Mouse (Mus musculus) forebrain, embryonic 14.5 days (tissue): Measurements from ENCODE around the gene Sprr2i. TPM values are rescaled to one million over a fixed set of nuclear protein-coding genes. Genes with fewer than 3 reads are reported as not detected.

Experiments used
- ATAC-seq: fragments of 200-750 bp; cut with Nextera tagmentation; 2 replicates; pipeline ENCODE4 v1.8.0; 2017; ENCODE audit warnings: mild to moderate bottlenecking, moderate library complexity
- DNase-seq: peaks from one replicate; pipeline ENCODE4 v3.0.0-alpha.2; 2015; ENCODE audit warnings: low spot score
- H3K27ac ChIP-seq: fragments of 300-500 bp; sonication (generic); 2 replicates; pipeline ENCODE4 v1.5.1; 2014; ENCODE audit warnings: low read depth, mild to moderate bottlenecking, control low read depth, low read length, moderate library complexity
- H3K27me3 ChIP-seq: fragments of 300-500 bp; sonication (generic); replicated peaks from 2 replicates; pipeline ENCODE4 v1.6.1; 2014; ENCODE audit warnings: low read length, control low read depth, mixed read lengths; ENCODE audit not compliant: control insufficient read depth, insufficient read depth
- H3K36me3 ChIP-seq: fragments of 300-500 bp; sonication (generic); 2 replicates; pipeline ENCODE4 v1.6.1; 2014; ENCODE audit warnings: low read length, control low read depth; ENCODE audit not compliant: control insufficient read depth, insufficient read depth
- H3K4me1 ChIP-seq: fragments of 300-500 bp; sonication (generic); 2 replicates; pipeline ENCODE4 v1.6.1; 2014; ENCODE audit warnings: antibody characterized with exemption, low read length, control low read depth; ENCODE audit not compliant: control insufficient read depth, insufficient read depth
- H3K4me2 ChIP-seq: fragments of 300-500 bp; sonication (generic); 2 replicates; pipeline ENCODE4 v1.6.1; 2014; ENCODE audit warnings: mild to moderate bottlenecking, control low read depth, low read length
- H3K4me3 ChIP-seq: fragments of 300-500 bp; sonication (generic); 2 replicates; pipeline ENCODE4 v1.5.1; 2014; ENCODE audit warnings: low read depth, low read length, control low read depth
- H3K9ac ChIP-seq: fragments of 300-500 bp; sonication (generic); 2 replicates; pipeline ENCODE4 v1.6.1; 2014; ENCODE audit warnings: mild to moderate bottlenecking, low read length, control low read depth, moderate library complexity
- H3K9me3 ChIP-seq: fragments of 300-500 bp; sonication (generic); replicated peaks from 2 replicates; pipeline ENCODE4 v1.6.1; 2016; ENCODE audit warnings: low read length, control low read depth, mixed read lengths; ENCODE audit not compliant: control insufficient read depth
- WGBS: fragments of 180-500 bp; shearing (Covaris S2); extraction: QIAGEN DNeasy Blood & Tissue Kit; methylation state at CpG from one replicate; pipeline ENCODE4 v1.1.7; 2014; 5-methylcytosine and 5-hydroxymethylcytosine counted together
- polyA plus RNA-seq: library from polyadenylated mRNA; unstranded; fragments of >200 nt; fragmentation: Nextera tagmentation; extraction: Ambion mirVana; gene quantifications from 2 replicates; pipeline ENCODE4 v1.2.1, GENCODE M21; 2014

Gene Sprr2i
- polyA plus RNA-seq, result not detected in 2 replicates

GRCm38 (mm10) chr3:92407691-92408090, at the start of gene Sprr2i:
TSS of gene Sprr2i (plus strand) at chr3:92407991.
- DNase-seq, result no peak
- 88% methylated on average over 2 of the region's 2 CpGs for WGBS
- Histone ChIP-seq H3K9me3 (no peaks in the 10 kb centered on the region), H3K4me3 (no peak within 1 kb of the TSS), H3K4me2 (no peak within 1 kb of the TSS), H3K27ac (no peak within 1 kb of the TSS), H3K9ac (no peak within 1 kb of the TSS), H3K36me3 (no peaks in the 10 kb centered on the region), H3K27me3 (no peaks in the 10 kb centered on the region), H3K4me1 (no peaks in the 10 kb centered on the region)
- no peak for ATAC-seq

- no peak overlapping the region for H3K9ac ChIP-seq
- no peaks in the 10 kb centered on the region for H3K36me3 ChIP-seq
- no peak for ATAC-seq
- no peaks in the 10 kb centered on the region for H3K9me3 ChIP-seq
- no peaks in the 10 kb centered on the region for H3K4me1 ChIP-seq
- DNase-seq, result no peak
- no peak overlapping the region for H3K27ac ChIP-seq
- no peak overlapping the region for H3K4me2 ChIP-seq
- H3K27me3 ChIP-seq, result no peaks in the 10 kb centered on the region
- no peak overlapping the region for H3K4me3 ChIP-seq
Observed at GRCm38 (mm10) chr3:92361619-92362018, 46.2 kb upstream of the Sprr2i start.

- 75% methylated on average over 3 of the region's 3 CpGs for WGBS
- H3K36me3 ChIP-seq, result no peaks in the 10 kb centered on the region
Observed at GRCm38 (mm10) chr3:92364887-92365286, 42.9 kb upstream of the Sprr2i start, which contains the start of gene Sprr2f. TSS of gene Sprr2f (plus strand) at chr3:92365187.

GRCm38 (mm10) chr3:92373613-92374012, 34.2 kb upstream of the Sprr2i start:
- Histone ChIP-seq H3K27ac (no peak overlapping the region), H3K4me2 (no peak overlapping the region), H3K9me3 (no peaks in the 10 kb centered on the region), H3K36me3 (no peaks in the 10 kb centered on the region), H3K27me3 (no peaks in the 10 kb centered on the region), H3K4me1 (no peaks in the 10 kb centered on the region), H3K4me3 (no peak overlapping the region), H3K9ac (no peak overlapping the region)
- 80% methylated on average over 2 of the region's 2 CpGs for WGBS
- DNase-seq (no peak), ATAC-seq (no peak)

More at GRCm38 (mm10) chr3:92364887-92365286, 42.9 kb upstream of the Sprr2i start, which contains the start of gene Sprr2f:
- H3K4me2 ChIP-seq, result no peak within 1 kb of the TSS
- H3K27ac ChIP-seq, result no peak within 1 kb of the TSS
- no peak within 1 kb of the TSS for H3K9ac ChIP-seq
- H3K4me3 ChIP-seq, result no peak within 1 kb of the TSS
- no peaks in the 10 kb centered on the region for H3K4me1 ChIP-seq
- no peak for DNase-seq
- ATAC-seq, result no peak
- no peaks in the 10 kb centered on the region for H3K27me3 ChIP-seq
- H3K9me3 ChIP-seq, result no peaks in the 10 kb centered on the region

GRCm38 (mm10) chr3:92385385-92385784, 22.4 kb upstream of the Sprr2i start, which contains the start of gene Sprr2h:
TSS of gene Sprr2h (plus strand) at chr3:92385685.
- Histone ChIP-seq H3K4me2 (no peak within 1 kb of the TSS), H3K9me3 (no peaks in the 10 kb centered on the region), H3K4me1 (no peaks in the 10 kb centered on the region), H3K4me3 (no peak within 1 kb of the TSS), H3K36me3 (no peaks in the 10 kb centered on the region), H3K27me3 (no peaks in the 10 kb centered on the region), H3K27ac (no peak within 1 kb of the TSS), H3K9ac (no peak within 1 kb of the TSS)
- 83% methylated on average over 1 of the region's 1 CpGs for WGBS
- ATAC-seq (no peak), DNase-seq (no peak)

- no peaks in the 10 kb centered on the region for H3K4me1 ChIP-seq
- no peak overlapping the region for H3K27ac ChIP-seq
- DNase-seq (peak; percentile 1), ATAC-seq (no peak)
- 51% methylated on average over 1 of the region's 1 CpGs for WGBS
- H3K9me3 ChIP-seq, result no peaks in the 10 kb centered on the region
- no peaks in the 10 kb centered on the region for H3K36me3 ChIP-seq
- H3K27me3 ChIP-seq, result no peaks in the 10 kb centered on the region
- H3K4me3 ChIP-seq, result no peak overlapping the region
- H3K9ac ChIP-seq, result no peak overlapping the region
- H3K4me2 ChIP-seq, result no peak overlapping the region
Observed at GRCm38 (mm10) chr3:92394301-92394700, 13.5 kb upstream of the Sprr2i start.

GRCm38 (mm10) chr3:92417782-92418181, 10.0 kb downstream of the Sprr2i start, which contains the start of gene Sprr2j-ps:
TSS of gene Sprr2j-ps (plus strand) at chr3:92418082.
- WGBS, result 91% methylated on average over 2 of the region's 2 CpGs

GRCm38 (mm10) chr3:92429323-92429722, 21.5 kb downstream of the Sprr2i start, which contains the start of gene Gm9774:
TSS of gene Gm9774 (minus strand) at chr3:92429423.
- DNase-seq, result no peak
- 93% methylated on average over 6 of the region's 6 CpGs for WGBS
- Histone ChIP-seq H3K27me3 (no peaks in the 10 kb centered on the region), H3K4me2 (no peak within 1 kb of the TSS), H3K36me3 (no peaks in the 10 kb centered on the region), H3K9ac (no peak within 1 kb of the TSS), H3K27ac (no peak within 1 kb of the TSS), H3K4me3 (no peak within 1 kb of the TSS), H3K4me1 (no peaks in the 10 kb centered on the region), H3K9me3 (0 out of 2 replicates have a peak, but pooled peaks cover 2% of the 10 kb centered on the region)
- ATAC-seq, result no peak

More at GRCm38 (mm10) chr3:92417782-92418181, 10.0 kb downstream of the Sprr2i start, which contains the start of gene Sprr2j-ps:
- H3K4me1 ChIP-seq, result no peaks in the 10 kb centered on the region
- H3K36me3 ChIP-seq, result no peaks in the 10 kb centered on the region
- no peak within 1 kb of the TSS for H3K9ac ChIP-seq
- no peaks in the 10 kb centered on the region for H3K27me3 ChIP-seq
- no peak within 1 kb of the TSS for H3K27ac ChIP-seq
- no peaks in the 10 kb centered on the region for H3K9me3 ChIP-seq
- no peak within 1 kb of the TSS for H3K4me3 ChIP-seq
- DNase-seq (no peak), ATAC-seq (no peak)
- H3K4me2 ChIP-seq, result no peak within 1 kb of the TSS

GRCm38 (mm10) chr3:92432282-92432681, 24.5 kb downstream of the Sprr2i start, which contains the start of gene Sprr2k:
TSS of gene Sprr2k (plus strand) at chr3:92432582.
- DNase-seq (no peak), ATAC-seq (no peak)
- Histone ChIP-seq H3K4me2 (no peak within 1 kb of the TSS), H3K27ac (no peak within 1 kb of the TSS), H3K9ac (no peak within 1 kb of the TSS), H3K9me3 (0 out of 2 replicates have a peak, but pooled peaks cover 2% of the 10 kb centered on the region), H3K4me3 (no peak within 1 kb of the TSS), H3K27me3 (no peaks in the 10 kb centered on the region), H3K4me1 (no peaks in the 10 kb centered on the region), H3K36me3 (no peaks in the 10 kb centered on the region)
- 85% methylated on average over 2 of the region's 2 CpGs for WGBS
